Comparison of ENCODE assay signal across 8 mouse cellular contexts in genomic region chr1:36921614-36922393, GRCm38 (mm10). TPM values are rescaled to one million over a fixed set of nuclear protein-coding genes. Genes with fewer than 3 reads are reported as not detected.
A peak's percentile ranks its signal among the peaks of the same experiment; 100 is the strongest.
DNase-seq lines count a peak whose midpoint lies in the region; ATAC-seq and TF ChIP-seq lines count a peak whose summit lies in the region.

No protein-coding gene starts in this region.

- H3K9me3 ChIP-seq in hindbrain, embryonic 16.5 days (ENCODE audit: control insufficient read depth, low read length), result no peaks in the 10 kb centered on the region
- no peaks in the 10 kb centered on the region for H3K9me3 ChIP-seq in midbrain, embryonic 16.5 days (replicated peaks; ENCODE audit: control insufficient read depth, low read length, poor library complexity, severe bottlenecking)

- DNase-seq in heart, adult 11 months, result peak; percentile 90
- DNase-seq in heart, adult 18-20 months, result no peak
- DNase-seq in B cell, adult 2 months, result peak; percentile 43 to 45
- DNase-seq in right cerebral cortex, adult 2 months (ENCODE audit: low spot score in 2 of 2), result no peak
- DNase-seq in left cerebral cortex, adult 2 months (ENCODE audit: extremely low spot score in 1 of 2, low spot score in 2 of 2), result no peak
- no peak for DNase-seq in embryo, embryonic 10.5 days (ENCODE audit: low spot score)

- peak; percentile 56; the same call in 1 of the 2 replicates for ATAC-seq in hindbrain, embryonic 16.5 days
- peak; percentile 40; the same call in 1 of the 2 replicates for ATAC-seq in midbrain, embryonic 16.5 days

- no peak overlapping the region for H3K27ac ChIP-seq in hindbrain, embryonic 16.5 days (ENCODE audit: low read depth, low read length)
- H3K27ac ChIP-seq in midbrain, embryonic 16.5 days (ENCODE audit: low read length), result no peak overlapping the region
- H3K27ac ChIP-seq in left cerebral cortex, adult 2 months, result no peak overlapping the region; the same call in 1 of the 2 replicates

- TF ChIP-seq CTCF in left cerebral cortex, adult 2 months (IDR thresholded peaks at IDR 0.05), result no peak

- H3K4me1 ChIP-seq in hindbrain, embryonic 16.5 days (ENCODE audit: control insufficient read depth, insufficient read depth, low read depth, low read length), result peaks cover 23% of the 10 kb centered on the region
- peaks cover 29% of the 10 kb centered on the region for H3K4me1 ChIP-seq in midbrain, embryonic 16.5 days (ENCODE audit: control insufficient read depth, insufficient read depth, low read length)

- H3K36me3 ChIP-seq in hindbrain, embryonic 16.5 days (ENCODE audit: control insufficient read depth, insufficient read depth, low read length), result no peaks in the 10 kb centered on the region
- no peaks in the 10 kb centered on the region for H3K36me3 ChIP-seq in midbrain, embryonic 16.5 days (ENCODE audit: control insufficient read depth, insufficient read depth, low read length)

- H3K4me3 ChIP-seq in hindbrain, embryonic 16.5 days (ENCODE audit: low read length), result no peak overlapping the region
- no peak overlapping the region for H3K4me3 ChIP-seq in midbrain, embryonic 16.5 days (ENCODE audit: low read depth, low read length)
- H3K4me3 ChIP-seq in left cerebral cortex, adult 2 months, result no peak overlapping the region

- no peak overlapping the region for H3K9ac ChIP-seq in hindbrain, embryonic 16.5 days (ENCODE audit: low read depth, low read length)
- no peak overlapping the region for H3K9ac ChIP-seq in midbrain, embryonic 16.5 days (ENCODE audit: low read depth, low read length)

- 45% methylated on average over 15 of the region's 15 CpGs for WGBS in hindbrain, embryonic 16.5 days
- WGBS in midbrain, embryonic 16.5 days, result 47% methylated on average over 15 of the region's 15 CpGs

- no peak overlapping the region for H3K4me2 ChIP-seq in hindbrain, embryonic 16.5 days (ENCODE audit: low read length)
- no peak overlapping the region for H3K4me2 ChIP-seq in midbrain, embryonic 16.5 days (ENCODE audit: low read length)

- intact Hi-C loops in left cerebral cortex, adult 2 months (cut with DNase I), result no loop called here

- H3K27me3 ChIP-seq in hindbrain, embryonic 16.5 days (replicated peaks; ENCODE audit: control insufficient read depth, insufficient read depth, low read length), result no peaks in the 10 kb centered on the region
- H3K27me3 ChIP-seq in midbrain, embryonic 16.5 days (ENCODE audit: control insufficient read depth, insufficient read depth, low read depth, low read length), result no peaks in the 10 kb centered on the region

RNA-seq across cellular contexts. Expression of gene Tmem131, which starts 21.7 kb away (rescaled TPM):
- 10 to 100 TPM; 24.2 to 29.6 TPM for total RNA-seq in heart, adult 18-20 months (2021)
- polyA plus RNA-seq in hindbrain, embryonic 16.5 days (2015; fragmentation: Nextera tagmentation; extraction: Ambion mirVana), result 10.0 and 12.9 TPM in 2 replicates
- polyA plus RNA-seq in midbrain, embryonic 16.5 days (2015; fragmentation: Nextera tagmentation; extraction: Ambion mirVana), result 13.8 and 14.0 TPM in 2 replicates
- 10 to 100 TPM; 53.6 to 61.1 TPM for total RNA-seq in left cerebral cortex, adult 2 months (2021)

Comparison
In these comparisons a context has a peak if more than half of its experiments do, and no peak if none do; other contexts are left out.
1. DNase-seq: peak in heart, adult 11 months (single experiment) and B cell, adult 2 months (2 of 2); none in heart, adult 18-20 months (0 of 2), right cerebral cortex, adult 2 months (0 of 2), left cerebral cortex, adult 2 months (0 of 2) and embryo, embryonic 10.5 days (single experiment).